Mouse (Mus musculus) ZHBTc4 (cell line): ENCODE data around the gene Aspscr1.
A peak's percentile ranks its signal among the peaks of the same experiment; 100 is the strongest.

Experiments used
- DNase-seq: peaks from one replicate; pipeline ENCODE4 v3.0.0-alpha.2; 2011; ENCODE audit warnings: low read depth, low spot score

Aspscr1 gene

GRCm38 (mm10) chr11:120713580-120714518 lies 41.1 kb downstream of the Aspscr1 start, which contains the start of the genes Cenpx and Lrrc45:
TSS of gene Cenpx (minus strand) at chr11:120713738.
TSS of gene Lrrc45 (plus strand) at chr11:120713925.
- peak; percentile 99 for DNase-seq

DNA sequence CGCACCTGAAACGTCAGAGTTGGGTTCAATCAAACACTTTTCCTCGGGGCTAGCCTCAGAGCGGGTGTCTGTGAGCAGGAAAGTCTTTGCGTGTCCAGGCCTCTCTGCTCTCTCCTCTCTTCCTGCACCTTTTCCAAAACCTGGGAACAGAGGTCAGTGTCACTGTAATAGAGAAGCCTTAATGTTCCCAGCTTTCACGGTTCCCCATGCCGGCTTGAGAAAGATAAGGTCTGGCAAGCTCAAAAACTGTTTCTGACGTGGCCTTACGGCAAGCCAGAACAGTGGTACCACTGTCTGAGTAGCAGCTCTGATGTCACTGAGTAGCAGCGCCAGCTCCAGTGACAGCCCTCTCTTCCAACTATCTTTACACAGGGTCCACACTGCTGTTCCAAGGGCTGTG lies 41.8 kb downstream of the Aspscr1 start:
- DNase-seq, result no peak

DNA sequence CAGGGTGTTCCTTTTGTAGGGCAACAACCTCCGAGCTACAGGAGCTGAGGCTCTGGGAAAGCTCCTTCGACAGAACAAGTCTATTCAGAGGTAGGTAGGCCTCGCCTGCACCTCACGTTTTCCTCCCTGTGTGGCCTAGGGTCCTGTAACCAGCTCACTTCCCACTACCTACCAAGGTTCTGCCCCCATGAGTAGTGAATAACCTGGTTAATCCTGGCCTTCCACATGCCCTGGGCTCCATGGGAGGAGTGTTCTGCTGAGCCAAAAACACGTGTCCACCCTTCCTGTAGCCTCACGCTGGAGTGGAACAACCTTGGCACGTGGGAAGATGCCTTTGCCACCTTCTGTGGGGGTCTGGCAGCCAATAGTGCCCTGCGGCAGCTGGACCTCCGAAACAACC lies 42.4 kb downstream of the Aspscr1 start:
- DNase-seq, result no peak

DNA sequence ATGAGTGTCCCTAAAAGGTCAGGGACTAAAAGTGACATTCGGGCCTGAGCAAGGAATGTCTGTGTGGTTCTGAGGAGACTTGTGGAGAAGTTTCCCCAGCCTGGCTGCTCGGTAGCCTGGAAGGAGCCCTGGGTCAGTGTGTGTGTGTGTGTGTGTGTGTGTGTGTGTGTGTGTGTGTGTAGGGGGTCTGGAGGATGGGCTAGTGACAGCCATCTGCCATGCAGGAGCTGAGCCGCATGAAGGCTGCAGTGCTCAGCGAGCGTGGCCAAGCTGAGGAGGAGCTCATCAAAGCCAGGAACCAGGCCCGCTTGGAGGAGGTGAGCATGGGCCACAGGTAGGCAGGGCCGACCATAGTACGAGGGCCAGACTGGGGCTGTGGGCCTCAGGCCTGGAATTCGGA lies 46.5 kb downstream of the Aspscr1 start:
- DNase-seq, result no peak

DNA sequence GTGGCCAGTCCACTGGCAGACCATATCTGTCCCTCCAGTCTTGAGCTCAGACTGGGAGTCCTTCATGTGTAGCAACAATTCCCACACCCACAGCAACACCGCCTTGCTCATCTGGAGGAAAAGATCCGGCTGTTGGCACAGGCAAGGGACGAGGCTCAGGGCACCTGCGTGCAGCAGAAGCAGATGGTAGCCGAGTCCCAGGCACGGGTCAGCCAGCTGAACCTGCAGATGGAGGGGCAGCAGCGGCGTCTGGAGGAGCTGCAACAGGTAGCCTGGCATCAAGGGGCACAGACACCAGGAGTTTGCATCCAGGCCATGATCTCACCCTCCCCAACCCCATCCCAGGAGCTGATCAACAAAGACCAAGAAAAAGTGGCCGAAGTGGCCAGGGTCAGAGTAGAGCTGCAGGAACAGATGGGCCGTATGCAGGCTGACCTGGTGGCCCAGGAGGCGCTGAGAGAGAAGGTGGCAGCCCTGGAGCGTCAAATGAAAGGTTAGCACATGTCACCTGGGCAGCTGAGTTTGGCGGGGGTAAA lies 47.1 kb downstream of the Aspscr1 start:
- no peak for DNase-seq

DNA sequence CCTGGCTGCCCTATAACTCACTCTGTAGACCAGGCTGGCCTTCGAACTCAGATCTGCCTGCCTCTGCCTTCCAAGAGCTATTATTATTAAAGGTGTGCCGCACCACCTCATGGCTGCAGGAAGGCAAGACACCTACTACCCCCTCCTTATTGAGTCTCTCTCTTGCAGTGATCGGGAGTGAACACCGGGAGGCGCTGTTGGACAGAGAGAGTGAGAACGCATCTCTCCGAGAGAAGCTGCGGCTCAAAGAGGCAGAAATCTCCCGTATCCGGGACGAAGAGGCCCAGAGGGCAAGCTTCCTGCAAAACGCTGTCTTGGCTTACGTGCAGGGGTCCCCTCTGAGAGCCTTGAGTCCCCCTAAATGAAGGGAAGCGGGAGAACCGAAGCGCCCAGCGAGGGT lies 47.7 kb downstream of the Aspscr1 start:
- peak; percentile 95 for DNase-seq

- peak; percentile 79 for DNase-seq
These were observed 48.6 kb downstream of the Aspscr1 start, which contains the start of gene Rac3 for GRCm38 (mm10) chr11:120721124-120722066. TSS of gene Rac3 (plus strand) at chr11:120721470.

GRCm38 (mm10) chr11:120722067-120722630 lies 49.4 kb downstream of the Aspscr1 start:
- no peak for DNase-seq

DNA sequence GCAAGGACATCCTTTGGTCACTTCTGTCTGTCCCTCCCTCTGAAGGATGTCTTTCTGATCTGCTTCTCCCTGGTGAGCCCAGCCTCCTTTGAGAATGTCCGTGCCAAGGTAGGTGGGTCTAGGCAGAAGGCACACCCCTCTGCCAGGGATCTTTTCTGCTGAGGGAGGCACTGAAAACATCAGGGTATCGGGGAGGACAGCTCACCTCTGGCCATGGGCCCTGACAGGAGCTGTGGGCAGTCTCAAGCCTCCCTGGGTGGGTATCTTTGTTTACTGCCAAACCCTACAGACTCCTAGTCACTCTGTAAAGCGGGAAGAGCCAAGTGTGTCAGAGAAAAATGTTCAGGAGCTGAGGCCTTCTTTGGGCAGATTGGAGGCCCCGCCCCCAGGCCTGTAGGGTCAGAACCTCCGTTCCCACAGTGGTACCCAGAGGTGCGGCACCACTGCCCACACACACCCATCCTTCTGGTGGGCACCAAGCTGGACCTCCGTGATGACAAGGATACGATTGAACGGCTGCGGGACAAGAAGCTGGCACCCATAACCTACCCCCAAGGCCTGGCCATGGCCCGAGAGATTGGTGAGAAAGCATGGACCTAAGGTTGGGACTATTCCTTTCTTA lies 50.1 kb downstream of the Aspscr1 start:
- no peak for DNase-seq

- no peak for DNase-seq
These were observed 50.7 kb downstream of the Aspscr1 start for GRCm38 (mm10) chr11:120723509-120723908.

- peak; percentile 36 for DNase-seq
These were observed 53.7 kb downstream of the Aspscr1 start for GRCm38 (mm10) chr11:120726243-120727168.

GRCm38 (mm10) chr11:120727169-120727527 lies 54.4 kb downstream of the Aspscr1 start, which contains the start of gene Dcxr:
TSS of gene Dcxr (minus strand) at chr11:120727281.
- DNase-seq, result peak; percentile 84

DNA sequence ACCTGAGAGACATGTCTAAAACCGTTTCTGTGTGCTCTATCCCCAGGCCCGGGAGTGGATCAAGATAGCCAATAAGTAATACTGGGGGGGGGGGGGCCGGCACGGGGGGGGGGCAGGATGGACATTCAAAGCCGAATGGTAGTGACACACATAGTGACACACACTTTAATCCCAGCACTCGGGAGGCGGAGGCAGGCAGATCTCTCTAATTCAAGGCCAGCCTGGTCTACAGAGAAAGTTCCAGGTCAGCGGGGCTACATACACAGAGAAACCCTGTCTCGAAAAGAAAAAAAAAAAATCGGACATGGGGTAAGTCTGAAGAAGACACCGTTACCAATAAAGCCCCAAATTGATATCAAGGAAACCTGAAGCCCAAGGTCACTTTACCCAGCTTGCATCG lies 54.8 kb downstream of the Aspscr1 start:
- no peak for DNase-seq

GRCm38 (mm10) chr11:120728530-120729240 lies 55.9 kb downstream of the Aspscr1 start:
- DNase-seq, result no peak

DNA sequence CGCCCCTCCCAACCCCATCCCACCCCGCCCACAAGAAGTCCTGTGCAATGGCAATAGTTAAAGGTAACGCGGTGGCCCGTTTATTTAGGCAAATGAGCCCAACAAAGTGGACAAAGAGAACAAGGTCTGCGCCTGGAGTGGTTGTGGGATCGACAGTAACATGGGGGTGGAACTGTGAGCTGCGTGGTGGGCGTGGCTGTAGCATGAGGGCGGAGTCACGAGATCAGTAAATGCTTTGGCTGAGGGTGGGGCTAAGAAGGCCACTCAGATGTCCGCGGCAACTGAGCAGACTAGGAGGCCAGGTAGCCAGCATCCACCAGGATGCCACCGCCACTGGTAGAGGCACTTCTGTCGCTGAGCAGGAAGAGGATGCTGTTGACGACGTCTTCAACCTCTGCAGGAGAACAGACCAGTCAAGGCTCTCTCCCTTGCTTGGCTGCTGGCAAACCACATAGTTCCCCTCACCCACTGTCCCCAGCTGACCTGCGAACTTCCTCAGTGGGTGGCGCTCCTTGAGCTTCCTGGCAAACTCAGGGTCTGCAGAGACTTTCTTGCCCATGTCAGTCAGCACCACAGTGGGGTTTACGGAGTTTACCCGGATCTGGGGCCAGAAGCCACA lies 56.8 kb downstream of the Aspscr1 start:
- peak; percentile 88 for DNase-seq

DNA sequence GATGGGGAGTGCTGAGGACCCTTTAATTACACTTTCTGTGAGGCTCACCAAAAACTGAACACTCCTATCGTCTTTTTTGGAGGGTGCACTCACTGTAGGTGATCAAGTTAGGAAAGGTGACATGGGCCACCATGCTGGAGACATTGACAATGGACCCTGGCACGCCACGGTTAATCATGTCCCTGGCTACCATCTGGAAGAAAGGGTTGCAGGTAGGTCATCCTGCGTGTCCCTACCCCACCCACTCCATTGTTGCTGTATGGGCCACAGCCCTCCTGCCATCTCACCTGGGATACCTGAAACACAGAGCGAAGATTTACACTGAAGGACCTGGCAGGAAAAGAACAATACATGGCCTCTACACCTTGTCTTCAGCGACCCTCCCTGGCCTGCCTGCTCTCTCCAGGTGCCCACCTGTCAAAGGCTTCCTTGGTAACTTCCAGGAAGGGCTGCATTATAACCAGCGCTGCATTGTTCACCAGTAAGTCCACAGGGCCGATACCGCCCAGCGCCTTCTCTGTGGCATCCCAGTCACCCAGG lies 57.6 kb downstream of the Aspscr1 start:
- no peak for DNase-seq

- no peak for DNase-seq
These were observed 58.6 kb downstream of the Aspscr1 start for GRCm38 (mm10) chr11:120731395-120731794.

GRCm38 (mm10) chr11:120731858-120732680 lies 59.3 kb downstream of the Aspscr1 start, which contains the start of gene Cbr2:
TSS of gene Cbr2 (minus strand) at chr11:120732114.
- no peak for DNase-seq
